Mouse (Mus musculus): ENCODE data around the gene Traf7. TPM values are rescaled to one million over a fixed set of nuclear protein-coding genes. Genes with fewer than 3 reads are reported as not detected.

Traf7 gene
- 37.0 and 46.7 TPM in 2 replicates for polyA plus RNA-seq (2015; fragmentation: Nextera tagmentation; extraction: Ambion mirVana)

GRCm38 (mm10) chr17:24527723-24528559 lies at the start of gene Traf7:
Gene Traf7, minus strand, starts transcription at chr17:24527938.

GRCm38 (mm10) chr17:24549618-24550415 lies 22.1 kb upstream of the Traf7 start, which contains the start of gene Pkd1:
Gene Pkd1, plus strand, starts transcription at chr17:24549834.

GRCm38 (mm10) chr17:24534160-24534718 lies 6.5 kb upstream of the Traf7 start, which contains the start of gene Rab26:
Gene Rab26, minus strand, starts transcription at chr17:24534210.

GRCm38 (mm10) chr17:24488186-24488661 lies 39.5 kb downstream of the Traf7 start, which contains the start of gene Caskin1:
Gene Caskin1, plus strand, starts transcription at chr17:24488601.

GRCm38 (mm10) chr17:24478663-24479380 lies 48.9 kb downstream of the Traf7 start, which contains the start of gene Mlst8:
Gene Mlst8, minus strand, starts transcription at chr17:24479078.

GRCm38 (mm10) chr17:24473612-24474275 lies 54.0 kb downstream of the Traf7 start, which contains the start of gene Bricd5:
Gene Bricd5, plus strand, starts transcription at chr17:24473884.

GRCm38 (mm10) chr17:24469910-24470602 lies 57.7 kb downstream of the Traf7 start, which contains the start of the genes E4f1 and Pgp:
Gene E4f1, minus strand, starts transcription at chr17:24470313.
Gene Pgp, plus strand, starts transcription at chr17:24470392.

Other genes with a start within 250 kb of the Traf7 start
- gene Abca17, start 176.9 kb downstream of the Traf7 start, polyA plus RNA-seq (2015; fragmentation: Nextera tagmentation; extraction: Ambion mirVana), result not detected in 2 replicates
- gene Abca3, start 176.0 kb downstream of the Traf7 start, polyA plus RNA-seq (2015; fragmentation: Nextera tagmentation; extraction: Ambion mirVana), result 8.5 and 9.1 TPM in 2 replicates
- 110 and 123 TPM in 2 replicates for gene Rnps1, start 113.4 kb downstream of the Traf7 start, polyA plus RNA-seq (2015; fragmentation: Nextera tagmentation; extraction: Ambion mirVana)
- gene Eci1, start 101.3 kb downstream of the Traf7 start, polyA plus RNA-seq (2015; fragmentation: Nextera tagmentation; extraction: Ambion mirVana), result 161 and 184 TPM in 2 replicates
- 0.84 and 1.2 TPM in 2 replicates for gene Dnase1l2, start 84.8 kb downstream of the Traf7 start, polyA plus RNA-seq (2015; fragmentation: Nextera tagmentation; extraction: Ambion mirVana)
- 19.6 and 21.0 TPM in 2 replicates for gene E4f1, start 57.6 kb downstream of the Traf7 start, polyA plus RNA-seq (2015; fragmentation: Nextera tagmentation; extraction: Ambion mirVana)
- 63.5 and 100 TPM in 2 replicates for gene Pgp, start 57.5 kb downstream of the Traf7 start, polyA plus RNA-seq (2015; fragmentation: Nextera tagmentation; extraction: Ambion mirVana)
- 0.18 TPM in 1 of 2 replicates, not detected in the other for gene Bricd5, start 54.1 kb downstream of the Traf7 start, polyA plus RNA-seq (2015; fragmentation: Nextera tagmentation; extraction: Ambion mirVana)
- 9.9 and 17.7 TPM in 2 replicates for gene Mlst8, start 48.9 kb downstream of the Traf7 start, polyA plus RNA-seq (2015; fragmentation: Nextera tagmentation; extraction: Ambion mirVana)
- gene Caskin1, start 39.3 kb downstream of the Traf7 start, polyA plus RNA-seq (2015; fragmentation: Nextera tagmentation; extraction: Ambion mirVana), result 7.2 and 10.6 TPM in 2 replicates
- gene Rab26, start 6.3 kb upstream of the Traf7 start, polyA plus RNA-seq (2015; fragmentation: Nextera tagmentation; extraction: Ambion mirVana), result 1.3 and 1.8 TPM in 2 replicates
- 16.5 and 20.0 TPM in 2 replicates for gene Pkd1, start 21.9 kb upstream of the Traf7 start, polyA plus RNA-seq (2015; fragmentation: Nextera tagmentation; extraction: Ambion mirVana)
- gene Tsc2, start 104.7 kb upstream of the Traf7 start, polyA plus RNA-seq (2015; fragmentation: Nextera tagmentation; extraction: Ambion mirVana), result 20.9 and 23.8 TPM in 2 replicates
- gene Nthl1, start 104.7 kb upstream of the Traf7 start, polyA plus RNA-seq (2015; fragmentation: Nextera tagmentation; extraction: Ambion mirVana), result 13.6 and 14.1 TPM in 2 replicates
- 61.7 and 66.2 TPM in 2 replicates for gene Slc9a3r2, start 122.4 kb upstream of the Traf7 start, polyA plus RNA-seq (2015; fragmentation: Nextera tagmentation; extraction: Ambion mirVana)
- gene Npw, start 130.5 kb upstream of the Traf7 start, polyA plus RNA-seq (2015; fragmentation: Nextera tagmentation; extraction: Ambion mirVana), result not detected in 2 replicates
- 11.8 and 14.9 TPM in 2 replicates for gene Zfp598, start 141.7 kb upstream of the Traf7 start, polyA plus RNA-seq (2015; fragmentation: Nextera tagmentation; extraction: Ambion mirVana)
- gene Syngr3, start 162.0 kb upstream of the Traf7 start, polyA plus RNA-seq (2015; fragmentation: Nextera tagmentation; extraction: Ambion mirVana), result 14.5 and 51.8 TPM in 2 replicates
- gene Gfer, start 168.2 kb upstream of the Traf7 start, polyA plus RNA-seq (2015; fragmentation: Nextera tagmentation; extraction: Ambion mirVana), result 36.3 and 36.6 TPM in 2 replicates
- 1.6 and 2.0 TPM in 2 replicates for gene Noxo1, start 168.3 kb upstream of the Traf7 start, polyA plus RNA-seq (2015; fragmentation: Nextera tagmentation; extraction: Ambion mirVana)
- gene Tbl3, start 179.7 kb upstream of the Traf7 start, polyA plus RNA-seq (2015; fragmentation: Nextera tagmentation; extraction: Ambion mirVana), result 21.3 and 34.2 TPM in 2 replicates
- gene Rnf151, start 190.1 kb upstream of the Traf7 start, polyA plus RNA-seq (2015; fragmentation: Nextera tagmentation; extraction: Ambion mirVana), result not detected in 2 replicates
- gene Rps2, start 190.2 kb upstream of the Traf7 start, polyA plus RNA-seq (2015; fragmentation: Nextera tagmentation; extraction: Ambion mirVana), result 872 and 948 TPM in 2 replicates
- 222 and 254 TPM in 2 replicates for gene Ndufb10, start 196.5 kb upstream of the Traf7 start, polyA plus RNA-seq (2015; fragmentation: Nextera tagmentation; extraction: Ambion mirVana)
- gene Rpl3l, start 199.9 kb upstream of the Traf7 start, polyA plus RNA-seq (2015; fragmentation: Nextera tagmentation; extraction: Ambion mirVana), result 0.46 and 0.58 TPM in 2 replicates
- 47.7 and 55.8 TPM in 2 replicates for gene Msrb1, start 208.7 kb upstream of the Traf7 start, polyA plus RNA-seq (2015; fragmentation: Nextera tagmentation; extraction: Ambion mirVana)
- gene Hs3st6, start 225.1 kb upstream of the Traf7 start, polyA plus RNA-seq (2015; fragmentation: Nextera tagmentation; extraction: Ambion mirVana), result 4.2 and 12.5 TPM in 2 replicates

All from adrenal gland, postnatal 0 days (tissue).